Mouse (Mus musculus) gastrocnemius, postnatal 4 days (tissue): ENCODE results near the gene Rpl19. TPM values are rescaled to one million over a fixed set of nuclear protein-coding genes. Genes with fewer than 3 reads are reported as not detected.

Experiments
- DNase-seq, 2 experiments: peaks; one replicate each; pipeline ENCODE4 v3.0.0; 2021 to 2022; ENCODE audit warnings: low spot score in 2 of 2, mixed read lengths in 2 of 2
- microRNA-seq: library from miRNA; unstranded; fragments of <30 nt; microRNA quantifications from one replicate; pipeline ENCODE4 v1.2.0, GENCODE M21; 2021
- total RNA-seq, 2 experiments: library from RNA; stranded (reverse); gene quantifications; 2 replicates each; pipeline ENCODE4 v1.2.3; 2021

Gene Rpl19
- total RNA-seq, 2 experiments from 2014 or later = 1,153 to 1,224 TPM

DNA sequence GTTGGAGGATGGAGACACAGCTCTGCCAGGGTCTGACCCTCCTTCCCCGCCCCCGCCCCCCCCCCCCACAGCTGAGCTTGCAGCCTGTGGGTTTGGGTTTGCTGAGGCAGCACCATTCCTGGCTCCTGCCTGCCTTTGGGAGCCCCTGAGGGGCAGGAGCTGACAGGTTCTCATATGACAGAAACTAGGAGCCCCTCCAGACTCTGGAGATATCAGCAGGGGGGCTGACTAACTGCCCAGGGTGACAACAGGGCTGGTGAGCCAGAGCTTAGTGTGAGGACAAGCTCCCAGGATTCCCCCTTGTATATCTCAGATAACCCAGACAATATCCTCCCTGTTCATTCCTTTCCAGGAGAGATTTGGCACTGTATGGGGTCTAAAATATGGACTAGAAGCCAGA is 24.4 kb downstream of the Rpl19 start:
- no peak for DNase-seq

DNA sequence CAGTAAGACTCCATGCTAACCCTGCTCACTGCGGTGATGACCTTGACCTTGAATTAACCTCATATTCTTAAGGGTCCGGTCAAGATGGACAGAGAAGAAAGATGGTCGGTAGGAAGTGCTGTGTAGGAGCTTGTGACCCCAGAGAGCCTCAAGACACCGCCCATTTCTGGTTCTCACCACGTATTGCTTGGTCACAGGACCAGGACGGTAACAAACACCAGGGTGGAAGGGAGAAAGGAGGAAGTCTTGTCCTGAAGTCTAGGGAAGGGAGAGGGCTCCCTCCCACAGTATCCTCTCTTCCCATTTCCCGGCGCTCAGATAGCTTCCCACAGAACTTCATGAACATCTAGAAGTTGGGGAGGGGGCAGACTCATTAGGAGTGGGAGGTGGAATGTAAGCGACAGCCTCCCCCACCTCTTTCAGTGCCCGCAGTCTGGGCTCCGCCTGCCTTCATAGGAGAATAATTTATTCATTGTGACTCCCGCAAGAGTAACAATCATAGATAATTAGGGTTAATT is 25.2 kb downstream of the Rpl19 start:
- no peak for DNase-seq

DNA sequence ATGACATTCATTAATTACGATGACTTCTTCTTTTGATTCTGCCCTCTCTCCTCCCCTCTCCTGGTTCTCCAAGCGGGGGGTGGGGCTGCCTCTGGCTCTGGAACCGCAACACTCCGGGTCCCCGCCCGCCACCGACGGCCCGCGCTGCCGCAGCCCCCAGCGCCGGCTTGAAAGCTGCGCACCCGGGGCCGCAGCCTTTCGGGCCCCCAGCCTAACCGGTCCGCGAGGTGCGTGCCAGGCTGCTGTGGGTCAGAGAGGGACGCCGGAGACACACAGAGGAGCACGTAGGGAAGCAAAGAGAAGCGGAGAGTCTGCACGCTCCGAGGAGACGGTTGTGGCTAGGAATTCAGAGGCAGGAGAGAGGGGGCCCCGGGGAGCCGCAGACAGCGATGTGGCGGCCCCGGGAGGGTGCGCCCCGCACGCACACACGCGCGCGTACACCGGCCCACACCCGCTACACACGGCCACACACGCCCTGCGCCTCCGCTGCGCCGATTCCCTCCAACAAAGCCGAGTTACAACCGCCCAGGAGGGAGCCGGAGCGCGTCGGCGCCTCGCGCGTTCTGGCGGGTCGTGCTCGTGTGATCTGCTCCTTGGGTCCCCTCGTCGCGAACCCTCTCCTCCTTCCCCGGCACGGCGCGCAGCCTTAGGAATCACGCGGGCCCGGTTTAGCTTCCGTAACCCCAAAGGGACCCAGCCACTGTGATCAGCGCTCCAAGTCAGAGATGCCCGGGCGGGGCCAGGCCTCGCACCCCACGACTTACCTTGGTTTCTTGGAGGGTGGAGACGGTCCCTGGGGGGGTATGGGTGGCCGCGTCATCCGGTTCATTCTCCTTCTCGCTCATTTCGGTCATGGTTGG is 25.8 kb downstream of the Rpl19 start:
- no peak for DNase-seq

DNA sequence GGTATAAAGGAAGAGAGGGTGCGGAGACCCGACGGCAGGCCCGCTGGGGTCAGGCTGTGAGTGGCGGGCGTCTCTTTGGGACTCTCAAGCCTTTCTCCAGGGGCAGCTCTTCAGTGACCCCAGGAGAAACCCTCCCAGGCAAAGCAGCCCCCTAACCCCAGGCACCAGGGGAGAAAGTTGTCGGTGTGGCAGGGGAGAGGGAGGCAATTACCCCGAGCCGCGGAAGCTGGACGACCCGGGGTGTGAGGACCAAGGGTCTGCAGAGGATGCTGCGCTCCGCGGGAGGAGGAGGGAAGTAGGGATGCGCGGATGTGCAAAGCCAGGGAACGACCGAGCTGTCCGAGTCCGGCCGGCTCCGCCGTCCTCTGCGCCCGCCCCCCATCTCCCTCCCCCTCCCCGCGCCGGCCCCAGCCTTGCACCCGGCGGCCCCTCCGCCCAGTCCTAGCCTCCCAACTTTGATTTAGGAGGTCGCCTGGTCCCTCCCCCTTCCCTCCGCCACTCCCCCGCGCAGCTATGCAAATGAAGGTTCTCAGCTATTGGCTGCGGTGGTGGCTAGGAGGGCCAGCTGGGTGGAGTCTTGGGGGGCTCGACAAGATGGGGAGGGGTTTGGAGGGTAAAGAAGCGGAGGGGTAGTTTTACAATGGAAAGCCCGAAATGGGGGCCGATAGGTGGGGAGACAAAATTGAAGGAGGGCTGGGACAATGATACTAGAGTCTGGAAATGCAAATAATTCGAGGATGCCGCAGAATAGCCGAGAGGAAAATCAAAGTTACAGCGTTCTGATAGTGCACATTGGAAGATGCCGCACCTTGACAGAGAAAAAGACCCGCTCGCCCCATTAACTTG is 26.7 kb downstream of the Rpl19 start, which contains the start of gene Stac2:
Gene Stac2 (minus strand): TSS at position 474 of the 846 bp plus-strand sequence.
- peak in 1 of 2 experiments; percentile 68 for DNase-seq

DNA sequence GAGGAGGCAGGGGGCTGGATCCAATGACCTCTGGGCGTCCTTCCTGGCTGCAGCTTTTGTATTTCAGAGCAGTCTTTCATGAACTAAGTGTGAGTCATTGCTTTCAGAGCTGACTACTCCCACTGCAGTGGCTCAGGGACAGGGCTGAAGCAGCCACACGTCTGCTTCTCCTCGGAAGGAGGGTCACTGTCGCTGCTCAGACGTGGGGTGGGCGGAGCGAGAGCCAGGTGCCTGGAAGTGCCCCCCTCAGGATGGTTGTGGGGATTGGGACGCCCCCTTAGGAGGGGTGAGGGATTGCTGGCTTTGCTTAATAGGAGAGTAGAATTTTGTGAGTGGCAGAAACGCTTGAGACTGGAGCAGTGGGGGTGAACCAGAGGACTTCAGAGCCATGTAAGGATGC is 31.0 kb downstream of the Rpl19 start:
- no peak for DNase-seq

DNA sequence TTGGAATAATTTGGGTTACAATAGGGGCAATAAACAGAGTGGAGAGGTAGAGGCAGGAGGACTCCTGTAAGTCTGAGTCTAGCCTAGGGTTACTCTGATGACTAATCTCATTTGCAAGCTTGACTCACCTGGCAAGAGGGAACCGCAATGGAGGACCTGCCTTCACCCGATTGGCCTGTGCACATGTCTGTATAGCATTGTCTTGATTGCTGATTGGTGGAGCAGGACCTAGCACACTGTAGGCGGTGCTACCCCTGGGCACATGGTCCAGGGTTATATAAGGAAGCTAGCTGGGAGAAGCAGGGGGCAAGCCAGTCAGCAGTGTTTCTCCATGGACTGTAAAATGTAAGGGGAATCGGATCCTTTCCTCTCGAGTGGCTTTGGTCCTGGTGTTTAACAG is 31.5 kb downstream of the Rpl19 start:
- DNase-seq = no peak

DNA sequence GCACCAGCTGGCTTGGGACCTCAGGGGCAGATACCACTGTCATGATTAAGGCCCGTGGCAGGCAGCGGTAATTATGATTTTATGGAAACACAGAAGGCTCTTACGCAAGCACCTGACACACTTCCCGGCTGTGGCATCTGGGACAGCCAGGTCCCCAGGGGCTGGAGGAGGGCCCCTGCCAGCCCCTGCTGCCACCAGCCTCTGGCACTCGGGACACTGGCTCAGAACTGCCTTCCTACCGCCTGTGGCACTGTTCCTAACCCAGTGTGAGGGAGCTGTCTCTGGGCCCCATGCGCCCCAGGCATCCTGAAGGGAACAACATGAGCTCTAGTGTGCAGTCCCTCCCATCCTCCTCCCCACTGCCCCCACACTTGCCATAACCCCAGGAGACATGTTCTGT is 33.2 kb downstream of the Rpl19 start:
- DNase-seq = no peak

DNA sequence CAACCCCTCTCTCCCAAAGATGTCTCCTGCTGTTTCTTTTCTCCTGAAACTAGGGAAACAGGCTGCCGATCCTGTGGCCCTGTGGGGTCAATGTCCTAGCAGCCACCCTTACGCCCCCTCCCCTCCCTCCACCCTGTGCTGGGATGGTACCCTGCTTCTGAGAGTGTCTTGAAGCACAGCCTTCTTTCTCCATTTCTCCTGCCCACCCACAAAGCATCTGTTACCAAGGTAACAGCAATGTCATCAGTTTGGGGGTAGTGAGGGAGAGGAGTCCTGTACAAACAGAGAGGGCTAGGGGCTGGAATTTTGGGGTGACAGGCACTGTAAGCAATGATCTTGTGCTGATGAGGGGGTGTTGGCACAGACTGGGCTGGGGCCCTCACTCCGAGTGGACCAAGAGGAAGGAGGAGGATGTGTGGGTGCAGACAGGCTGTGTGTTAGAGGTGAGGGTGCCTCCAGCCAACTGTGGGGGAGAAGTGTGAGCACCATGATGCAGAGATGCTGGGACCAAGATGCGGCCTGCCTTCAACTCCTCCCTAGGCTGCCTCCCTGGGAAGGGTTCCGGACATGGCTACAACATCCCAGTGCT is 33.7 kb downstream of the Rpl19 start:
- no peak for DNase-seq

DNA sequence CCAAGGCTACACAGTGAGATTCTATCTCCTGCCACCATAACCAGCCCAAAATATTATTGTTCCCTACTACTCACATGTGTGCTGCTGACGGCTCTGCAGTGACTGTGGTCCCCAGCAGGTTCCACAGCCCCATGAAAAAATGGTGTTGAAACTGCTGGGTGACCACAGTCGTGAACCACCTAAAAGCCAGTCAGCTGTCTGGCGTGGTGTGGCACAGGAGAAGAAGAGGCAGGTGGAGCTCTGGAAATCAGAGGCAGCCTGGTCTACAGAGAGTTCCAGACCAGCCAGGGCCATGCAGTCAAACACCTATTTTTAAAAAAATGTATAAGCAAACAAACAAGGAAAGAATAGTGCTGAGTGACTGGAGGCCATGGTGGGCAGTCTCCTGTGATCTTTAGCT is 34.9 kb downstream of the Rpl19 start:
- no peak for DNase-seq

DNA sequence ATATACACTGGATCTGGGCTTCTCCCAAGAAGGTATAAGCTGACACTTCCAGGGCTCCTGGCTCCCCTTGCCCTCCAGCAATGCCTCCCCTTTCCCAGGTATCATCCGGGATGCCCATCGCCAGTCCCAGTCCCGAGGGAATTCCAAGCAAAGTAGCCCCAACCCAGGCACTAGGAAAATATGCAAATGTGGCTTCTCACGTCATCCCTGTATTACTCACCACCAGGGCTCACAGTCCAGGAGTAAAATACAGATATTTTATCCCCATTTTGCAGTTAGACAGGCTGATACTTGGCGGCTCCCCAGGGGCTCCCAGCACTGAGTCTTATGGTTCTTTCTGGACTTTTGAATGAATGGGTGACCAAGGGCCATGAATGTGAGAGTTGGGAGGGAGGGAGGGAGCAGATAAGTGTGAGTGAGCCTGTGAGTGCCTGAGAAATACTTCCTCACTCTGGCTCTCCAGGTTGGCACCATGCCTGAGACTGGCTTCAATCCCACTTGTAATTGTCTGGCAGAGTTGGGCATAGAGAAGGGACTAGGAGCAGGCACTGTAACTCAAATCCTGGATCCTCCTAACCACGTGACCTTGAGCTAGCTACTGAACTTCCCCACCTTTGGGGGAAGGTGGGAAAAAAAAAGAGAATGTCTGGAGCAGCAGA is 35.5 kb downstream of the Rpl19 start:
- DNase-seq = peak in 1 of 2 experiments; percentile 43

DNA sequence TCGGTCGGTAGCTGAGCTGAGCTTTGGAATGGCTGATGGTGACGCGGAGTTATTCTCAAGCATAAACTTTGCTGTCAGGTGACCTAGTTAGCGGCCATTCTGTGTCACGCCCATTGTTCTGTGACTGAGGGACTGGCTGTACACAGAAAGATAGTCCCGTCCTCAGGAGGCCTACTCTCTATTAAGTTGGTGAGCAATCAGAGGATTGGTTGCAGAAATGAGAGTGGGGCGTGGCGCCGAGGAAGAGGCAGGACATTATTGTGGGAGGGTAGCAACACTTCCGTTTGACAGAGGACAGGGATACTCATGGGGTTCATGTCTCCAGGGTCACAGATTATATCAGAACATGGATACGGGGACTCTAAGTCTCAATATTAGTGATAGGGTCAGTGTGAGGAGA is 39.7 kb downstream of the Rpl19 start:
- DNase-seq = no peak

DNA sequence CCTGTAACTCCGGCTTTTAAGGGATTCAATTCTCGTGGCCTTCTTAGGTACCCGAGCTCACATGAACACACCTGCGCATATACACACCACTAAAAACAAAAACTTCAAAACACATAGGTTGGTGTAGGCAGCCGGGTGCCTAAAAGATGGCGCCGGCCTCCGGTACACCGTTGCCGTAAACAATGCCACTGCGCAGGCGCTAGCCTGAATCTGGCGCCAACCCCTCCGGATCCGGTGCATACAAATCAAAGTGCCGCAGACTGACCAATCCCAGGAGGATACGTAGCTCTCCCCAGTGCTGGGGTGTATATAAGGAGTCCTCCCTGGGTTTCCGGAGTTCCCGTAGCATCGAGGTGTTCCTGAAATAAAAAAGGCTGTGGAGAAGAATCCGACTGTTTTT is 40.7 kb downstream of the Rpl19 start:
- no peak for DNase-seq

DNA sequence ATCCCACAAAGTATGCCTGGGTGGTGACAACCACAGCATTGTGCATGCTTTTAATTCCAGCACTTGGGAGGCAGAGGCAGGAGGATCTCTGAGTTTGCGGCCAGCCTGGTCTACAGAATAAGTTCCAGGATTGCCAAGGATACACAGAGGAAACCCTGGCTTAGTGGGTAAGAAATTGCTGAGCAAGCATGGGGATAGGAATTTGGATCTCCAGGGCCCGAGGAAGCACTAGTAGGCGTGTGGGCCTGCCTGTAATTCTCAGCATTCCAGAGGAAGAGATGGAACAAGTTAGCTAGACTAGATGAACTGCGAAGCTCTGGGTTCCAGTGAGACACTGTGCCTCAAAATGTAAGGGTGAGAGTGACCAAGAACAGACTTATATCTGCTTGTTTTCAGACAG is 46.9 kb downstream of the Rpl19 start:
- no peak for DNase-seq

DNA sequence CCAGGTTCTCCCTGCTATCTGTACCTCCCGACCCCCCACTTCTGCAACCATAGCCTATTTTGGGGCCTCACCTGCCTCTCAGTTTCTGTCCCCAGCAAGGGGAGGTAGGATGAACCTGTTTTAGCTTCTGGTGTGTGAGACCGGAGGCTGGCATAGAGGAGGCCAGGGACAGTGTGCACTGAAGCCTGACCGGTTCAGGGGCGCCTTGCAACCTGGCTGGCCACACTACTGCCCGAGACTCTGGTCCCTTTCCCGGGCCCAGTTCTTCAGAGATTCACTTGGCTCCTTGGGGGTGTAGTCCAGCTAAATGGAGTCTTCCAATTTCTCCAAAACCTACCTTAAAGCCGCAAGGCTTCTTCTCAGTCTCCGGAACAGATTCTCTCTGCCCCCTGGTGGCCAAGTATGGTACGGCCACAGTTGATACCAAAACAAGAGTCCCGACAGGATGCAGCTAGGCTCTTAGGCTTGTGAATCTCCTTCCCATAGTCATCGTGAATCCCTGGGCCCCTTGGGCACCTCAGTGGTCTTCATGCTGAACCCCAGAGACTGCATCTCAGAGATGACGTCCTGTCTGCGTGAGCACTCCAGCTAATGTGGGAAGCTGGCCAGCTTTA is 48.8 kb downstream of the Rpl19 start:
- peak; percentile 86 for DNase-seq

DNA sequence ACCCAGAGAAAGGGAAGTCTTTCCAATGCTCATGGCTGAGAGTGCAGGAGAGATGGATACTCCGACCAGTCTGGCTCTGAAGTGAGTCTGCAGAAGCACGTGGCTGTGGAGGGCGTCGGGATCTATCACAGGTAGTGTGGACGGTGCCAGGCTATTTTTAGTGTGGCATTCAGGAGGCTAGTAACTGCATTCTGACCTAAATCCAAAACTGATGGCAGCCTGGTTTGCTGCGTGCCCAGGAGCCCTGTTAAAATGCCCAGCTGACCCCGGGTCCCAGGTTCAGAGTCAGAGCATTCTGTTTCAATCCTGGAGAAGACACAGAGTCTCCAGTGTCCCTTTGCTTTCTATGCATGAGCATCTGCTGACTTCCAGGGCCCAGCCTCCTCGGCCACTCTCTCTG is 50.6 kb downstream of the Rpl19 start:
- no peak for DNase-seq

Small RNAs within 50 kb of the gene (microRNA-seq; reads per million reads assigned to microRNA genes)
- not detected for gene Gm27597

Other genes with a start within 250 kb of the Rpl19 start
- gene Rpl23, start 244.3 kb upstream of the Rpl19 start, total RNA-seq = 100 to 1,000 TPM; 976 to 983 TPM
- 10 to 100 TPM; 82.0 to 99.0 TPM for gene Lasp1, start 227.7 kb upstream of the Rpl19 start, total RNA-seq
- 1 to 10 TPM; 1.0 to 2.4 TPM for gene B230217C12Rik, start 185.9 kb upstream of the Rpl19 start, total RNA-seq
- gene Fbxo47, start 142.6 kb upstream of the Rpl19 start, total RNA-seq = under 1 TPM; 0.27 to 0.44 TPM
- 1 to 10 TPM; 7.1 to 7.6 TPM for gene Plxdc1, start 40.3 kb upstream of the Rpl19 start, total RNA-seq
- gene Arl5c, start 30.5 kb upstream of the Rpl19 start, total RNA-seq = 1 to 10 TPM; 1.5 to 1.9 TPM
- gene Cacnb1, start 3.7 kb upstream of the Rpl19 start, total RNA-seq = 100 to 1,000 TPM; 240 to 241 TPM
- under 1 TPM; 0.54 to 0.60 TPM for gene Stac2, start 26.8 kb downstream of the Rpl19 start, total RNA-seq
- 10 to 100 TPM; 16.9 to 18.2 TPM for gene Fbxl20, start 123.7 kb downstream of the Rpl19 start, total RNA-seq
- gene Med1, start 166.6 kb downstream of the Rpl19 start, total RNA-seq = 10 to 100 TPM; 28.5 to 34.8 TPM
- gene Cdk12, start 176.3 kb downstream of the Rpl19 start, total RNA-seq = 10 to 100 TPM; 28.5 to 31.0 TPM